Mouse (Mus musculus): ENCODE results near the gene Asap3. TPM values are rescaled to one million over a fixed set of nuclear protein-coding genes. Genes with fewer than 3 reads are reported as not detected.

The Asap3 gene
- polyA plus RNA-seq, 1 experiment: 11.7 TPM

- DNase-seq (ENCODE audit: low spot score): no peak
These were observed 24.8 kb upstream of the Asap3 start for GRCm38 (mm10) chr4:136181367-136181766.

- no peak for DNase-seq (ENCODE audit: low spot score)
These were observed 20.8 kb upstream of the Asap3 start for GRCm38 (mm10) chr4:136185375-136185774.

GRCm38 (mm10) chr4:136186315-136186714 is 19.9 kb upstream of the Asap3 start:
- no peak for DNase-seq (ENCODE audit: low spot score)

- DNase-seq (ENCODE audit: low spot score): no peak
These were observed 19.3 kb upstream of the Asap3 start for GRCm38 (mm10) chr4:136186739-136187472.

DNA sequence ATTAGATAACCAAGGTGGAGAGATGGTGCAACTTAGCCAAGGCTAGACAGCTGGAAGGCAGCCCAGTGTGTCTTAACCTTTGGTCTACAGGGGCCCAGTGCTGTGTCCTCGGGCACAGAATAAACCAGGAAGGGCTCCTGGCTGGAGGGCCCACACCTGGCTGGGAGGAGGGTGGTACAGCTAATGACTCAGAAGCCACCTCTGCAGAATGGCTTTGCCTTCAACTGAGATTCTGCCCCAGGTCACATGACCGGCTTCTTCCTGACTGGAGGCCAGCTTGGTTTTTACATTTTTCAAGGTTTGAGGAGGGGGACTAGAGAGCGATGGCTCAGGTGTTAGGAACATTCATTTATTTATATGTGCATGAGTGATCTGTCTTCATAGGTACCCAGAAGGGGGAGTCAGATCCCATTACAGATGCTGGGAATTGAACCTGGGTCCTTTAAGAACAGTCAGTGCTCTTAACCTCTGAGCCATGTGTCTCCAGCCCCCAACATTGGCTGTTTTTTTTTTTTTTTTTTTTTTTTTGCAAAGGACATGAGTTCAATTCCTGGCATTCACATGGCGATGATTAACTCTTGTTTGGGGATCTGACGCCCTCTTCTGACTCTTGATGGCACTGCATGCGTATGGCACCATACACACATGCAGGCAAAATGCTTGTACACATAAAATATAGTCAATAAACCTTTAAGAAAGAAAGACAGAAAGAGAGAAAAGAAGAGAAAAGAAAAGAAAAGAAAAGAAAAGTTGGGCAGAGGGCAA is 17.0 kb upstream of the Asap3 start:
- no peak for DNase-seq (ENCODE audit: low spot score)

GRCm38 (mm10) chr4:136189912-136190311 is 16.3 kb upstream of the Asap3 start:
- no peak for DNase-seq (ENCODE audit: low spot score)

GRCm38 (mm10) chr4:136193571-136193970 is 12.6 kb upstream of the Asap3 start:
- DNase-seq (ENCODE audit: low spot score): no peak

GRCm38 (mm10) chr4:136195029-136195428 is 11.1 kb upstream of the Asap3 start:
- no peak for DNase-seq (ENCODE audit: low spot score)

- DNase-seq (ENCODE audit: low spot score): no peak
These were observed 10.5 kb upstream of the Asap3 start for GRCm38 (mm10) chr4:136195629-136196028.

DNA sequence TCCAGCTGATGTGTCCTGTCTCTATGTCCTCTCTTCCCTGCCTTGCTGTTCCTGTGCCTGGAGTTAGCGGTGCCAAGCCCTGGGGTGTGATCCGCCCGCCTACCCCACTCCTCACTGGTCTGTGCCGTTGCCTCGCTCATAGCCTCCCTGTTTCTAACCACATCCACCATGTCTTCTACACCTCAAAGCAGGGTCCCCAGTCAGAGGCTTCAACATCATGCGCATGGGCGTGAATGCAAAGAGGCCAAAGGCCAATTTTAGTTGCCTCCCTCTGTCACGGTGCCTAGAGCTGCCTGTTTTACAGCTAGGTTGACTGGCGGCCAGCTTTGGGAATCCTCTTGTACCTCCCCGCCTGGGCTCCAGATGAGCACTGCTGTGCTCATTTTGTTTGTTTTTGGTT is 10.0 kb upstream of the Asap3 start:
- DNase-seq (ENCODE audit: low spot score): no peak

GRCm38 (mm10) chr4:136198846-136199245 is 7.3 kb upstream of the Asap3 start:
- no peak for DNase-seq (ENCODE audit: low spot score)

DNA sequence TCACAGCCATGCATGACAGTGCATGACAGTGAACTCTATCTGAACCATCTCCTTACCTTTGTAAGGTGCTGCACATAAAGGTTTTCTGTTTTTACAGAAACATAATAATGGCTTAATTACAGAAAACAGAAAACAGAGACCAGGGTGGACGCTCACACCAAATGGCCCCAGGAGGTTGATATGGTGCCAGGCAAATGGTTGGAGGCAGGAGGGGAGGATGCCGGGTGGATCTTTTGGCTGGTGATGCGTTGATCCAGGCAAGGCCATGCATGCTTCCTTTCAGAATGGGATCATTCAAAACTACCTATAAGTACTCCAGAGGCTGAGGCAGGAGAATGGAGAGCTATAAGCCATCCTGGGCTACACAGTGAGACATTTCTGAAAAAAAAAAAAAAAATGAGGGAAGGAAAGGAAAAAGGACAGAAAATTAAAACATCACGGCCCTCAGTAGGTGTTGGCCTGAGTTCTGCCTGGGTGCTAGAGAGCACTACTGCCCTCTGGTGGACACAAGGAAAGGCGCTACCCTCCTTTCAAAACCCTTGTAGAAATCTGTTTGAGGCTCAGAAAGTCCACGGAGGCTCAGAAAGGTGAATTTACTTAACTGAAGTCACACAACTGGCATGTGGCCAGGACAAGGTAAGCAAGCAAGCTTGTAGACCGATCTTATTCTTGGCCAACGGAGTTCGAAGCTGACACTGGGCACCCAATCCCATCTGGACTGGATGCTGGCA is 6.4 kb upstream of the Asap3 start:
- no peak for DNase-seq (ENCODE audit: low spot score)

DNA sequence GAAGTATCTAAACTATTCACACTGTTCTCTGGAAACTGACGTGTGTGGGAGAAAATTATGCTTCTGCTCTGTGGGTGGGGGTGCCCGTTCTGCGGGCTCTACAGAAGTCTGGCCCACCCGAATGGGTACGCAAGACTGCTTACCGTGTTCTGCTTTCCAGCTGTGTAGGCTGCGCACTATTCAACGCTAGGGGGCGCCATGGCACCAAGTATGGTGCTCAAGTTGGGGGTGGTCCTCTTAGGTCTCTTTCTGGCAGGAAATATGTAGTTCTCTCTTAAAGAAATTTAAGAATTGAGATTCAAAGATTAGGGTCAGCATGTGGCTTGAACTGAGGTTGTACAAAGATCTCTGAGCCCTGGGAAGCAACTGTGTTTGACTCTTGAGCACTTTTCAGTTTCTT is 3.7 kb upstream of the Asap3 start:
- DNase-seq (ENCODE audit: low spot score): peak; percentile 68

- DNase-seq (ENCODE audit: low spot score): no peak
These were observed 1.4 kb upstream of the Asap3 start for GRCm38 (mm10) chr4:136204775-136205174.

- no peak for DNase-seq (ENCODE audit: low spot score)
These were observed 778 bp downstream of the Asap3 start for GRCm38 (mm10) chr4:136206943-136207342.

GRCm38 (mm10) chr4:136210931-136211330 is 4.8 kb downstream of the Asap3 start:
- DNase-seq (ENCODE audit: low spot score): no peak

- no peak for DNase-seq (ENCODE audit: low spot score)
These were observed 7.5 kb downstream of the Asap3 start for GRCm38 (mm10) chr4:136213629-136214028.

DNA sequence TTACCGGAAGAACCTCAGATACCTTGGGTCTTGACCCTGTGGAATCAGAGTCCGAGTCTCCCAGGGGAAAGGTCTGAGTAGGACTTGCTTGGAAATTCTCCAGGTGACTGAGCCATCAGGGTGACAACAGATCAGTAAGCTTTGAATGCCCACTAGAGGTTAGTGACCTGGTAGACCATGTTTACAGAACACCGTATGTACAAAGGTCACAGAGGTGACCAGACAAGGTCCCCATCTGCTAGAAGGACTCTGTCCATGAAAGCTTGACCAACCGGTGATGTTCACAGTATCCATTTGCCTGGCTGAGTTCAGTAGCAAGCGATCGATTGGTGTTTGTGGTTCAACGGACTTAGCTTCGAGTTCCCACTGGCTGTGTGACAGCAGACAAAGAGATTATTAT is 8.7 kb downstream of the Asap3 start:
- no peak for DNase-seq (ENCODE audit: low spot score)

DNA sequence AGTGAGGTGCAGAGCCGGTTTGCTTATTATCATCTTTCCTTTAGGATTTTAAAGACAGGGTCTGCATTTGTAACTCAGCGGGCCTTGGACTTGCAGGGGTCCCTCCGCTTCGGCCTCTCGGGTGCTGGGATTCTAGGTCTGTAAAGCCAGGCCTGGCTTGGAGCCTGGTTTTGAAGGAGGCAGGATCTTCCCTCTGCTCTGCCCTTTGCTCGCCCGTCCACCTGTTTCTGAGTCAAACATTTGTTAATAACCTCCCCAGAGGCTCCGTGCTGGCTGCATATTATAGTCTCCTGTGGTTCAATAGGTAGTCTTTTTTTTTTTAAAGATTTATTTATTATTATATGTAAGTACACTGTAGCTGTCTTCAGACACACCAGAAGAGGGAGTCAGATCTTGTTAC is 9.4 kb downstream of the Asap3 start:
- no peak for DNase-seq (ENCODE audit: low spot score)

GRCm38 (mm10) chr4:136217063-136217462 is 10.9 kb downstream of the Asap3 start:
- DNase-seq (ENCODE audit: low spot score): no peak

GRCm38 (mm10) chr4:136218595-136219214 is 12.5 kb downstream of the Asap3 start:
- no peak for DNase-seq (ENCODE audit: low spot score)

DNA sequence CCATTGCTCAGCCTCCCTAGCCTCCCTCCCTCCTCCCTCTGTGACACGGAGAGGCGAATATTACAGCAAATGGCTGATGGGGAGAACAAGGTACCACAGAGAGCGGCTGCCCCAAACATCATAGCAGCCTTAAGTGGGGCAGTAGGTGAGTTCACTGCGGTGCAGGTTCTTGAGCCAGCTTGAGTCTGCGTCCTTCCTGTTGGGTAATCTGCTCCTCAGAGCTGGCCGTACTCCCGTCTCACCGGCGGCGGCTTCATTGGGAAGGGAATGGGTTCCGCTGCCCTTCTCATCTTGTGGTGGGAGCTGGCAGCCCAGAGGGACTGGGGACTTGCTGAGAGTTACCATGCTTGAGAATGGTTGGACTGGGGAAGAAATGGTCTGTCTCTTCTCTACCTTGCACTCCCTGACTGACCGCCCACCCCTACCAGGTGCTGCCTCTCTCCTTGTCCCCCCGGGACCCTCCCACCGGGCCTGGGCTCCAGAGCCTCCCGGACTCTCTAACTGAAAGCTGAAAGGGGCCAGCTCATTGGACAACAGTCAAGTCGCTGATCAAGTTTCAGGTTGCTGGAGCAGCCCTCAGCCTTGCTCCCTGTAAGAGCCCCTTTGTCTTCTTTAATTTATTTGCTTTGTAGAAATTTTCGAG is 14.1 kb downstream of the Asap3 start:
- DNase-seq (ENCODE audit: low spot score): no peak

All from urinary bladder, adult 2 months (tissue).